Mouse (Mus musculus): ENCODE results near the gene 1700010I14Rik. TPM values are rescaled to one million over a fixed set of nuclear protein-coding genes. Genes with fewer than 3 reads are reported as not detected.

The 1700010I14Rik gene
- total RNA-seq, 1 experiment from 2014 or later = 1.9 TPM

DNA sequence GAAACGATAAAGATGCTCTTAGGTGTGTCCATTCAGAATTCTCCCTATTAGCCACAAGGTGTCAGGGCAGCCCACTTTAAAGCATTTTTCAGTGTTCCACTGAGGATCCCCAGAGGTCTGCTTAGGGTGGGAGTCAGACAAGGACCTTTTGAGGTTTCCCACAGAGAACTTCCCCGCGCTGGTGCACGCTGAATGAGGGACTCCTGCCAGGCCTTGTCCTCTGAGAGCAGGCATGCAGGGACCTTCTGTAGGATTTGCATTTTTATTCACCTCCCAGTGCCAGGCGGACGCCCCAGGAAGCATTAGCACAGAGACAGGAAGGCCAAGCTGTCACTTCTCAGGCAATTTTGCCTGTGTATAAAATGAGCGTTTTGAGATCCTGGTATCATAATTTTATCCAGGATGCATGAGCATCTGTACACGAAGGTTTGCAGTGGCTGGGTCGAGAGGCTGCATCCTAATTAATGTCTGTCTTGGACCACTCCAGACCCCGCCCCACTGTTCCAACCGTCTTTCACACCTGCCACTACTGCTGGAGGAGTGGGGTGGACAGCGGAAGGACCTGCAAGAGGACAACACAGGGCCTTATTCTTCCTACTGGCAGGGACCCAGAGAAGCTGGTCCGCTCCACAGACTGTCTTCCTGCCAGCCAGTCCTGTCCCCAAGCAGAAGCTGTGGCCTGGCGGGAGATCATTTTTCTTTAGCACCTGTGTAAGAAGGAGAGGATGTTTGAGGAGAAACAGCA lies 35.2 kb downstream of the 1700010I14Rik start:
- no peak for DNase-seq

DNA sequence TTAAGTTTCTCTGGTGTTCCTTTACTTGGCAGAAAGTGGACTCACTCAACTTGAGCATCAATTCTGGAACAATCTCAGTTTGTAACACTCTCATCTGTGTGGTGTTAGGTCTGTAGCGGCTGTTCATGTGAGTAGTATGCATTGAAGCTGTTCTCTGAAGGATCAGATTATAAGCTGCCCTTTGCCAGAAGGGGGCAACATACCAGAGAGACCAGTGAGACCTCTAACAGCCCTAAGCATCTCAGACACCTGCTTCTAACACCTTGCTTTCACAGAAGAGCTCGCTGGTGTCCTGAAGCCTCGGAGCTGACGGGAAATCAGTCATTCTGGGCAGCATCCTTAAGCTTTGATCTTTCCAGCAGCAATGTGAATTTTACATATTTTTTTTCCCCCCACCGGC lies 42.0 kb downstream of the 1700010I14Rik start:
- DNase-seq = no peak

DNA sequence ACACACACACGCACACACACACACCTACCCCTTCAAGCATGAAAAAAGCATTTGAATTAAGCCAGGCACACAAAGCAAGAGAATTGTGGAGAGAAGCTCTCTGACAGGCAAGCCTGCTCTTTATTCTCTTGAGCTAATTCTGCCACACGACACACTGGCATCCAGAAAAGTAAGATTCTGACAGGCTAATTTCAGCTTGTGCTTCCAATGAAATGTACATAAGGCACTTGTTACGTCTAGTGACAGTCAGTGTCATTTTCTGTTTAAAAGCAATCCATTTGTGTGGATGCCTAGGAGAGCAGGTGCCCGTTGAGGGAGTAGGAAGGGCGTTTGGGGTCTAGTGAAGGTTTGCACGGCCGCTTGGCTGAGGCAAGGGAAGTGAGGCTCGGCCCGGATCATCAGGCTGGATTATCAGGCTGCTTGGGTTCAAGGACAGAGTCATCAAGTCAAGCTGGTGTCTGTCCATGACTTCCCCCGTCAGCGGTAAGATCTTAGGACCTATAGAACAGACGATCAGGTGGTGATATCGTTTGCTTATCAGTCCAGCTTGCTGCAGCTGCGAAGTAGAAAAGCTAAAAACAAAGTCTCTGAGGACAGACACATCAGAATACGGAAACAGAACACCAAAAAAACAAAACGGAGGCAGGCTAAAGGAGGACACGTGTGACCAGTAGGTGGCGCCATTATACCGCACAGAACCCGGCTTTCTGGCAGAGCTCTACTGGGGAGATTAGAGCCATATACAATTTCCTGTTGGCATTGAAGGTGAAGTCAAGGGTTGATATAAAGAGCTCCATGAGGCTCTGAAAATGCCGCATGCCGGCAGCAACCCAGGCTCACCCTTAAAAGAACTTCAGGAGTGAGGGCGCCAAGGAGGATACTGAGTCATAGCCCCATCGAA lies 43.4 kb downstream of the 1700010I14Rik start:
- peak; percentile 89 for DNase-seq

DNA sequence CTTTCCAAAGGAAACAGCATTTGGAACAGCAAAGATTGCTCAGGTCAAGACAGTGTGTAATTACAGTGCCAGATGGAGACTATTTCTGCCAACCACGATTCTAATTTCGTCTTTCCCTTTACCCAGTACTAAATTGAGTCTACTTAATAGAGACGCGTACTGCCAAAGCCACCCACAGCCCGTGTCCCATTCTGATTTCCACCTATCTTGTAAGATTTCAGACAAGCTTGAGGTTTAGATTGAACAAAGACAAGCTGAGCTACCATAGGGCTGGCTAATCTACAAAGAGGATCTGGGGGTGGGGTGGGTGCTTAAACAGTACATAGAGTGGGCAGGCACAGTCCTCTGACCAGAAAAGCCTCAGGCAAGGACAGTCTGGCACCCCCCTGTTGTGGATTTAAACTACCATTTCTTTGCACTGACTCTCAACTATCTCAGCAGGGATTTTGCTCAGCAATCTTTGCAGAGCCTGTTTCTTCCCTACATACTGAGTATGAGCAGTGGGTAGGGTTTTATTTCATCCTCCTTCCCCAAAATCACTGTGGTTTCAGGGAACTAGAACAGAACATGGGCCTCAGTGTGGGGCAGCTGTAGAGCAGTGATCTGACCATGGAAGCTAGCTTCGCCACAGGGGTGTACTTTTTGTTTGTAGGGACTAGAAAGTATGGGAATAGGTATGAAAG lies 44.4 kb downstream of the 1700010I14Rik start:
- DNase-seq = no peak

DNA sequence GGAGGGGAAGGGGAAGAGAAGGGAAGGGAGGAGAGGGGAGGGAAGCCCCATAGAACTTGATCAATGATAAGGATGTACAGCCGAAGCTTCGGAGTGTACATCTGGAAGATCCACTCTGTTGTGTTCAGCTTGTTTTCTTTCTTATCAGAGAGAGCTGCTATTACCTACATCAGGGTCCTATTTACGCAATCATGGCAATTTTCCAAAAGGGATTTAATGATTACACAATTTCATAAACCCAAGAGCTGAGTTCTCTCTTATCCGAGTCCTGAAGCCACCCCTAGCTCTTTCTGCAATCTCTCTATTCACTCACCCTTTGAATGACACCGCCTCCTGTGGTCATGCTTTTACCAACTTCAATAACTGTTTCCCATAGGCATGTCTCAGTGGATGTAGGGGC lies 45.4 kb downstream of the 1700010I14Rik start:
- no peak for DNase-seq

DNA sequence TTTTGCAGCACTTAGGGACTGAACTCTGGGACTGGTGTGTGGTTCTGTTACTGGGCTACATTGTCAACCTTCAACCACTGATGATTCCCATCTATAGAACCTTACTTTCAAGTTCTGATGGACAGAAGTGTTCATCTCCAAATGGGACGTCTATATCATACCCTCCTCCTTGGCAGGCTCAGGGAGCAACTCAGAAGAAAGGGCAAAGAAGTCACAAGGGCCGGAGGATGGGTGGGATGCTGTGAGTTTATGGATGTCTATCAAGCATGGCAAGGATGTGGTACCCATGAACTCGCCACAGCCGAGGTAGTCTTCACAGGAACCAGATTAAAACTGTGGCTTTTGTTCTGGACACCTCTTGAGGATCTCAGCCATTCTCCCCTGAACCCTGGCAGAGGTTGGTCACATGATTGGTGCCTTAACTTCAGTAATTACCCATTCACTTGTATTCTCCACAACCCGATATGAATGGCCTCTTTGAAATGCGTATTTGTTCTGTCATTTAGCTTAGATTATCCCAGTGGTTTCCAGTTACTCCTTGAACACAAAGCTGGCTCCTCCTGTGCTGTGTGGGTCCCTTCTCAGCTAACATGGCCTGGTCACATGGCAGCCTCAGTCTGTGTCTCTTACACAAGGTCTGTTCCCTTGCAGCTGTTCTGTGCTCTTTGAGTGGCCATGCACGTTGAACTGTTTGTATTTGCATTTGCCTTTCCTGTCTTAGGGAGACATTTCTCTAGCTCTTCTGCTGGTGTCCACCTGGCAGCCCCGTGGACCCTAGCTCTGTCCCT lies 47.6 kb downstream of the 1700010I14Rik start:
- no peak for DNase-seq

DNA sequence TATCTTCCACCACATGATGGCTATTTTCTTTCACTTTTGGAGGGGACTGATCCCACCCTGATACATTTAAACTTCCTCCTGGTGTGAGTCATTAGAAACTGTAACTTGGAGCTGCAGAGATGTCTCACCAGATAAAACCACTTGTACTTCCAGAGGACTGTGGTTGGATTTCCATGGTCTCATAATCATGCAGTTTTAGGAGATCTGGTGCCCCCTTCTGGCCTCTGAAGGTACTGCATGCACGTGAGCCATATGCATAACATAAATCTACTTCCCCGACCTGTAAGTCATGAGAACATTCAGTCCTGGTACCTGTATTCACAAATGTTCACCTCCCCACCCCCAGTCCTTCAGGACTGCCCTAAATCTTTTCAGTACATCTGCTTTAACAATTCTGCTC lies 54.6 kb downstream of the 1700010I14Rik start:
- peak; percentile 31 for DNase-seq

DNA sequence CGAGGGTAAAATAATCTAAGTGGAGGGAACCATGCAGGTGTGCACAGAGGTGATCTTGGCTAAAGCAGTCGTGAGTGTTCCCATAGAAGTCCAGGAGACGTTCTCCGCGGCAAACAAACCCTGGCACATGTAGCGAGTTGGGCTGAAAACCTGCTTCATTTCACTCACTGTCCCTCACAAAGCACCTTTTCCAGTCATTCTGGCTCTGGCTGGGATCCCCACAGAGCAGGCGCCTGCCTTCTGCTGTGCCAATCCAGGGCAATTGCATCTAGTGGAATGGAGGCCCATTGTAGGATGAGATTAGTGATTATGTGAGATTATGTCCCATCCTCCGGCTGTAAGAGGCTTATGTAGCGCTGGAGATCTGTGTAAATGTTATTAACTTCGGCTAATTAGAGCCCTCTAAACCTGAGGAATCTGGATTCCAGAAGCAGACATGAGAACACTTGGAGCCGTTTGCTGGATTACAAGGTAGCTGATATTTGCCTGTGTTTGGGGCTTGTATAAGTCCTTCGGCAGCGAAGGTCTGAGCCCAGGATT lies 64.4 kb downstream of the 1700010I14Rik start:
- no peak for DNase-seq

GRCm38 (mm10) chr17:9059360-9059932 lies 71.3 kb downstream of the 1700010I14Rik start:
- DNase-seq = peak; percentile 7
